Mouse (Mus musculus) gastrocnemius, postnatal 25 days (tissue): ENCODE results near the gene Fmnl3. TPM values are rescaled to one million over a fixed set of nuclear protein-coding genes. Genes with fewer than 3 reads are reported as not detected.

Experiments
- DNase-seq: peaks from one replicate; pipeline ENCODE4 v3.0.0; 2022
- total RNA-seq, 2 experiments: library from RNA; stranded (reverse); gene quantifications; 1 replicate in 1 of 2; 2 replicates in 1 of 2; pipeline ENCODE4 v1.2.3; 2021

Fmnl3 gene
- total RNA-seq, 2 experiments from 2014 or later, result 6.6 to 7.0 TPM

DNA sequence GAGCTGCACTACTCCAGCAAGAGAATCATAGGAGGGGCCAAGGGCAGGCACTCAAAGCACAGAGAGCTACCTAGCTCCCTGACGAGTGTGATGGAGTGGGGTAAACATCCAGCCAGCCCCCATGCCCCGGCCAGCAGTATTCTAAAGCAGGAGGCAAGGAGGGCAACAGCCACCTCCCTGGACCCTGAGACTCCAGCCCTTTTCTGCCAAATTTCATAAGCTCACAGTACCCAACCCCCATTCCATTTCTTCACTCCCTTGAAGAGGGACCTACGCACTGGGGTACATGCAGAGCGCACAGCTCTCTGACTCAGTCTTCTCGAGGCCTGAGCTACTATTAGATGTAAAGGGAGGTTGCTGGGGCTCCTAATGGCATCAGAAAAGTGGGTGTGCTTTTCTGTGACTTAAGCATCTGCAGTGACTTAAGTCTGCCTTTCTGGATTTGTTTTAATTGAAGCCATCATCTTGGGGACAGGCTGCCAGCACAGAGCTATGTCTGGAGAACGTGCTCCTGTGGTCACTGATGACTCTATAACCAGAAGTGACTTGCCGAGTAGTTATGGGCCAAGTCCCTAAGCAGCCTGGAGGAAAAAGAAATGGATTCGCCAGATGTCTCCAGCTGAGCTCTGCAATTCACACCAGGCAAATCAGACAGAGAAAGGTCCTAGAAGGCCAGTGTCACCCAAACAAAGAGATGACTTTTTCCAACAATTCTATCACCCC, 26.0 kb downstream of the Fmnl3 start:
- DNase-seq, result peak; percentile 58

DNA sequence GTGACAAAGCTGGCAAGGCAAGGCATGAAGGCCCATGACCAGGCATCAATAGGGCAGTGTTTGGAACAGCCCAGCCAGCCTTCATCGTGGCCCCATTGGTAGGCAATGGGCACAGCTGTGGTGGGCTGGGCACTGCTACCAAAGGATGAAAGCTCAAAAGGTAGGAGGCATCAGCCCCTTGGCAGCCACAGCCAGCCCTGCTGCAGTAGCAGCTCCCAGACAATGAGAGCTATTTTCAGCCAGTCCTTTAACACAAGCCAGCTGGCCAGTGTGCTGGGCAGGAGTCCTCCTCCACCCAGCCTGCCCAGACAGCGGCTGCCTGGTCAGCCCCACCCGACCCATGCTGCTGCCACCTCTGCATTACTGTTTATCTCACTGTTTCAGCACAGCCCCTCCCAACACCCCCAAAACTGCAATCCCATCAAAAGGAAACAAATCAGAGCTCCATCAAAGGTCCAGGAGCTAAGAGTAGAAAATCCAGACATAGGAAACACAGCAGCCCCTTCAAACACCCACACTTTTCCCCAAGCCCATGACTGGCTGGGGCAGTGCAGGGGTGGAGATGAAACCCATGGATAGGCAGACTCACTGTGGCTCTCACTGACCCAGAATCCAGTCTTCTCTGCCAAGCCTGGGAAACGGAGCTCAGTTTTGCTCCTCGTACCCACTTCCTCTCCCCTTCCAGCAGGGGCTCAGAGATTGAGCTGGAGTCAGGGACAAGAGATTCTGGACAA, 26.7 kb downstream of the Fmnl3 start:
- DNase-seq, result peak; percentile 78

DNA sequence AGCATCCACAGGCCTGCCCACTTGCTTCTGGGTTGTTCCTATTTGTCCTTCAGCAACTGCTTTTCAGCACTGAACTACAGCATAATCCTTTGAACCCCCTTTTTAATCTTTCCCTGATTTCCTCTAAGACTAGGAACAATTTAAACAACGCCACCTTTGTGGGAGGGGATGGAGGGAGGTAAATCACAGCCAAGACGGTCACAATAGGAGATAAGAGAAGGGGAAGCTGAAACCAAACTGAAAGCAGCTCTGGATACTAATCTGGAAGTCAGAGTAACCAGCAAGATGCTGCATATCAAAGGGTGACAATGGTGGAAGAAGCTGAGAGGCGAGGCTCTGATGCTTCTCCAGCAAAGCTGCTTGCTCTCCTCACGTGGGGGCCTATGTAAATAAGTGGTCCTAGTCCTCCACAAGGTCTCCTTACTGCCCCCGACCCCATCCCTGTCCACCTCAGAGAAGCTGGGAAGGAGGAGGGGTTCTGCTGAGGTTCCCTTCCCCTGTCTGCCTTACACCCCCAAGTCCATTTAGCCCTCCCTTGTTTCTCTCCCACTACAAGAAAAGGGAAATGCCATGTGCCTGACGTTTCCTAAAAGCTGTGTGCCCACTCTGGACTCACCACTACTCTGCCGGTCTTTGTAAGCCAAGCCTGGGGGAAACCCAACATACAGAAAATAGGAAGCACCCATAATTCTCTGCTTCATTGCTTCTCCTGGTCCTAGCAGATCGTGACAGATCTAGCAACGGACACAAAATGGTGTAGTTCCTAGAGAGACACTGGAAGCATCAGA, 27.9 kb downstream of the Fmnl3 start:
- no peak for DNase-seq

DNA sequence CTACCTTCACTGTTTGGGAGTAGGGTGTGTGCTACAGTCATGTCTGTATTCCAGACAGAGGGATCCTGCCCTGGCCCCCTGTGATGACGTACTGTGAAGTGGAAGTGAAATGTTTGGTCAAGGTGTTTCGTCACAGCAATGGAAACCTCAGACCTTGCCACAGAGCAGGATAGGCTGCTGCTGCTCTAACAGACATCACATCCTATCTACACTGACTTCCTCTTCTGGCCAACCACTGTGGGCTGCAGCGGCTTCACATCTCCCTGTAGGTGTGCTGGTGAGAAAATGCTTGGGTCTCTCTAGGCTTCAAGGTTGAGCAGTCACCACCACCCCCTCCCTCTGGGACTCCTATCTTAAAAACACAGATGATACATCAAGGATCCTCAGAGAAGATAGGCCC, 29.2 kb downstream of the Fmnl3 start:
- DNase-seq, result no peak

DNA sequence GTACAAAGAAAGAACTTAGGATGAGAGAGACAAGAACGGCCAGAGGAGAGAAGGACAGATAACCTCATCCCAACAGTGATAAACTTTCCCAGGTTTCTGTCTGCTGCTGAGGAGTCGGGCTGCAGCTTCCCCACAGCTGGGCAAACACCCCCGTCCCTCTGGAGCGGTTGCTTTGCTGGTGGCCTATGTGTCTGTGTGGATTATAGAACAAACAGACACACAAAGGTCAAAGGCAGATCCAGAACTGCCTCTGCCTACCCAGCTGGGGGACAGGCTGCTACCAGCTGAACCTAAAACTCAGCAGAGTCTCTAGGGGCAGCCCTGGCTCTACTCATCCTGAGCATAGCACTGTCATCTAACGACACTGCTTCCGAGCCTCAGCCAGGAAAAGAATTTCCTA, 30.6 kb downstream of the Fmnl3 start:
- no peak for DNase-seq

DNA sequence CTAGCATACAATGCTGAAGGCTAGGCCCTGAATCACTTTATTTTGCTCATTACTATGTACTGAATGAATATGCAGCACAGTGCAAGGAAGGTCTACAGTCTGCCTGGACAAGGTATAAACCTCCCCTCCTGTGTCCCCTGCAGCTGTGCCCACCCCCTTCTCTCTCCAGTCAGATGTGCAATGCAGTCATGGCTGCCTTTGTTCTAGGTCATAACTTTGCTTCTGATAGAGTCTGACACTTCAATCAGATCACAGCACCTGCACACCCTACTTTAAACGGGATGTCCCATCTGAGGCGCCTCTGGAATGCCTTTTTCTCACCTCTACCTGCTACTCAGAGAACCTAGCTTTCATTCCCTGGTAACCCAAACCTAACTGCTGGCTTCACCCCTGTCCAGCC, 31.4 kb downstream of the Fmnl3 start:
- DNase-seq, result no peak

DNA sequence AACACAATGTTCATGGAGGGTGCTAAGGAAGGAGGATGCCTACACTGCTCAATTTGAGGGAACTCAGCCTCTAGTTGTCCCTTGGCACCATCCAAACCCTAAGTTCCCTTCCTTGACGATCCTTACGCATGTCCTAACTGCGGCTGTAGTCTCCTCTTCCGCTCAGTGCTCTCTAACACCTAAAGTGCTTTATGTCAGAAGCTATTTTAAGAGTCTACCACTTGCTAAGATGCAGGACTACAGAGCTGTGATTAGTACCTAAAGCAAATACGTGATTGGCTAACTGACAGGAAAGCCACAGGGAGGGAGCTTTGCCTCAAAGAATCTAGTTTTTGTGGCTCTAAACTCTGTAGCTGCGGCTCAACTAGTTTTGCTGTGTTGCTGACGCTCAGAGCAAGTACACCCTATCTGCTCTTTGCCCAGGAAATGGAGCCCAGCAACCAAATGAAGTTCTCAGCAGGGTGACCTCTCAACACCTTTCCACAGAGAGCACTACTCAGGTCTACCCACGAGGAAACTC, 34.4 kb downstream of the Fmnl3 start:
- DNase-seq, result no peak

DNA sequence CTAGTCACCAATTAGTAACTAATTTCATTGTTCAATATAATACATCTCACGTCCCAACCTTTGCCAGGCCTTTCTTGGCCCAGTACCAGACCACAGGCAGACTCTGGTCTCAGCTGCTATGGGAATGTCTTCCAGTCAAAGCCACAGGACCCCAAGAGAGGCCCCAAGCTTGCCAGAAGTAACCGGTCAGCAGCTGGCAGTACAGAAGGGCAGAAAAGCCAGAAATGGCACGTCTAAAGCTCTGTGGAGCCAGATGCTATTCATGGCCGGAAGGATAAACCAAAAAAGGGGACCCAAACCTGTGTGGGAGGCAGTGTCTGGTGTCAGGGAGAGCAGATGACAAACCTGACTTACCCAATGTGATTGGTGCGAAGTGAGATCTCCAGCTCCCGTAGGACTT, 35.8 kb downstream of the Fmnl3 start:
- no peak for DNase-seq

DNA sequence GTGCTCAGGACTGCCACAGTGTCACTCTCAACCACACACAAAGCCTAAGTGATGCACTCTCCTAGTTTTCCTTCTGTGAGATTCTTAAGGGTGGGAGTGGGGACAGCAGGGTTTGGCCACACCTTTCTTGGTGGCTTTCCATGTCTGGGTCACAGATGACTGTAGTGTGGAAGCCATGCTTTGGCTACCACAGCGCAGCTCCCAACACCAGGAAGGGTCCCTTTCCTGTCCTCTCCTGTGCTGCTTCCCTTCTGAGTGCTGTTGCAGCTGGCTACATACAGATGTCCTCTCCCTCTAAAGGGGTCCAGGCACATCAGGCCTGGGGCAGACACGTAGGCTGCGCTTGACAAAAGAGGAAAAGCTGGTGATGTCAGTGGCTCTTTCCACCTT, 36.6 kb downstream of the Fmnl3 start:
- peak; percentile 52 for DNase-seq

DNA sequence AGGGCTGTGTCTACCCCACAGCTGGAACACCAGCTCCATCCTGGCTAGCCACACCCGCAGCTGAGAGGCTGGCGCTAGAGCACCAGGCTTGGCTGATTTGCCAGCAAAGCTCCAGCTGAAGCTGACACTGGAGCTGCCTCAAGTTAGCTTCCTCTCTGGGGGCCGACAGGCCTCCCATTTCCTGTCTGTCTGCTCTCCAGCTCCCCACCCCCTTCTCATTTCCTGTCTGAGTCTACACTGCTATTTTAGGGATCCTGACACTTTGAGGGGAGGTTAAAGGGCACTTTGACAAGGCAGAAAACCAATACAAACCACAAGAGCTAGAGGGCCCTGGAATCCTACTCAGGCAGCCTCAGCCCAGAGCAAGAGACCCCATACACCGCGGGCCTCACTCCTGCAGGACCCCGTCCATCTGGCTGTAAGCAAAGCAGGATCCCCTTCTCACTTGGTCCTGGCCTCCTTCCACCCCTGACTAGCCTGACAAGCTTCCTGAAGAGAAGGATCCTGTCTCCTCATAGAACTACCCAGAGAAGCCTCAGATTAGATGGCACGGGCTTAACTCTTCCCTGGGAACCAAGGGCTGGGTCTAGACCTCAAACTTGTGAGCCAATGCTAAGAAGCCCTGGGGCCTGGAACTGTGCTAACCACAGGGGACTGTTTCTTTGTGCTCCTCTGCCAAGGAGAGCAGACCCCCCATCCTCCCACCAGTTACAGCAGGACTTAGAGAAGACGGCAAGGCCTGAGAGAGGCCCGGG, 37.2 kb downstream of the Fmnl3 start:
- DNase-seq, result peak; percentile 86

DNA sequence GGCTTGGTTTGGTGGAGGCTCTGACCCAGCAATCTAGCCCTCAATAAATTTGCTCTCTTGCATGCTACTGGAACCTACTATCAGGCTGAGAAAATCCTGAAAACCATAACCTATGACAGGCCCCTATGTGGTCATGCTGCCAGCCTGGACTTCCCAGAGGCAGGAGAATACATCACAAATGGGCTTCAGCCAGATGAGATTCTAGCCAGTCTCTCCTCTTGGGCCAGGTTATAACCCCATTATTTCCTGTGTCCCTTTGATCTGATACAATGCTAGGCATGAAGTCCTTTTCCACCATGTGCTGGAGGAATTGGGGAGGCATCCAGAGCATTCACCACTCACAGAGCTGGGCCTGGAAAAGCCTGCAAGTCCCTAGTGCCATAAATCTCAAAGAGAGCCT, 38.2 kb downstream of the Fmnl3 start:
- DNase-seq, result no peak

DNA sequence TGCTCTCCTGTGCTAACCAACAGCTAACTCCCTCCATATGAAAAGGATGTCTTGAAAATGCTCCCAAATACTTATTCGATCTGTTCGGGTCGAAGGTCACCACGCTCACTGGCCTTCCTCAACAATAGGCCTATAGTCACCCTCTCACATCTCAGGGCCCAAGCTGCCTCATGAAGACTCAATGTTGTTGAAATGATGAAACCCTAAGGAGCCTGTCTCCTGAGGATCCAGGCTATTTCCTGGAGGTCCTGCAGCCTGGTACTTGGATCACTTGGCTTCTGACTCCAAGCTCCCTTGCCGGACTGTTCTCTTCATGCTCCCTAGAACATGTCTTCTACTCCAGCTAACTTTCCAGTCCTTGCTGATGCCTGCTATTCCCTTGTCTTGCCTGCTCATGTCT, 38.9 kb downstream of the Fmnl3 start:
- DNase-seq, result no peak

DNA sequence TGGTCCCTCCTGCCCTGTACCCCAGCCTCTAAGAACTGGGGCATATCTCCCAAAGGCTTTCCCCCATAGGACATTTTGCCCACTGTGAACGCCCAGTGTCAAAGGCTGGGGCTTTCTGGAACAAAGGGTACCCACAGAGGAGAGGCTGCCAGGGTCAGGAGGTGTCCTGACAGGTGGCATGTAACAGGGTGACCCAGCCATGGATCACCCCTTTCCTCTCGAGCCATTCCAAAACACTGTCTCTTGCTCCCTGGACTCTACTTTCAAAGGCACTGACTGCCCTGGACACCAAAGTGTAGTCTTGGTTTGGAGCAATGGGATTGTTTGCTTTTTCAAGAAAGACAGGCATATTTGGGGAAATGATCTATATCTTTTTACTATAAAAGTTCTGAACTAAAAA, 40.0 kb downstream of the Fmnl3 start:
- DNase-seq, result no peak

DNA sequence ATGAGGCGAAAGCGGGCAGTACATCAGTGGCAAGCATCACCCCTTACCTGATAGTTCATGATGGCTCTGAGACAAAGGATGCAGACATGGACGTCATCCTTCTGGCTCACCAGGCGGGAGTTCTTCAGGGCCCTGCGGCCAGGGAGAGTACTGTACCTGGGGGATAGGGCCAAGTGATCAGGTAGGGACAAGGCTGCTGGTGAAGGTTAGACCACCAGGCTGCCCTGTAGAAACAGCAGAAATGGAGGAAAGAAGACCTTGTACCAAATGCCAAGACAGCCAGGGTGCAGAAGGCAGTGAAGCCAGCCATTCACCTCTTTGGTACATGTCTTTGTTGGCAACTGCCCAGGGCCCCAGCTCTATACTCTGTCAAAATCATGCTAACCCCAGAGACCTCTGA, 42.3 kb downstream of the Fmnl3 start:
- DNase-seq, result no peak

DNA sequence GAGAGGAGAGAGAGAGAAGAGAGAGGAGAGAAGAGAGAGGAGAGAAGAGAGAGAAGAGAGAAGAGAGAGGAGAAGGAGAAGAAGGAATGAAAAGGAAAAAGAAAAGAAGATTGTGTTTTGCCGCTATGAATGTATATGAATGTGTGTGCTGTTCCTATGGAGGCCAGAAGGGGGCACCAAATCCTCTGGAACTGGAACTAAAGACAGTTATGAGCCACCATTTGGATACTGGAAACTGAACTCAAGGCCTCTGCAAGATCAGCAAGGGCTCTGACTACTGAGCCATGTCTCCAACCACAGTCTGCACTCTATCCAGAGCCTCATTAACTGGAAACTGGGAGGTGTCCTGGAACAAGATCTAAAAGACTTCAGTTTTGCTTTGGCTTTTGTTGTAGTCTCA, 43.3 kb downstream of the Fmnl3 start:
- no peak for DNase-seq

DNA sequence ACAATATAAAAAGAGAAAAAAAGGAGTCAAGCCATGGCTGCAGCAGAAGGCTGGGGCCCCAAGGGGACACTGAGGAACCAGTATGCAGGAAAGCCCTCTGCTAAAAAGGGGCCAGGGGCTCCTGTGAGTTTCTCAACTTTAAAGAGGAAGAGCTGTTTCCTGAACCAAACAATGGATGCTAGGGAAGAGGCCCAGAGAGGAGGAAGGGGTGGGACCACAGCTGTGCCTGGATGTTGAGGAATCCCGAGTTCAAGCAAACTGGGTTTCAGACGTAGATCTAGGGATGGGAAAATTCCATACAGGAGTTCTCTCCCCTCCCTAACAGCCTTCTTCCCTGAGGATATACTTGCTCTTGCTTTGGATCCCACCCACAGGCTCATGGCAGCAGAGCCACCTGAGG, 43.9 kb downstream of the Fmnl3 start:
- DNase-seq, result no peak

DNA sequence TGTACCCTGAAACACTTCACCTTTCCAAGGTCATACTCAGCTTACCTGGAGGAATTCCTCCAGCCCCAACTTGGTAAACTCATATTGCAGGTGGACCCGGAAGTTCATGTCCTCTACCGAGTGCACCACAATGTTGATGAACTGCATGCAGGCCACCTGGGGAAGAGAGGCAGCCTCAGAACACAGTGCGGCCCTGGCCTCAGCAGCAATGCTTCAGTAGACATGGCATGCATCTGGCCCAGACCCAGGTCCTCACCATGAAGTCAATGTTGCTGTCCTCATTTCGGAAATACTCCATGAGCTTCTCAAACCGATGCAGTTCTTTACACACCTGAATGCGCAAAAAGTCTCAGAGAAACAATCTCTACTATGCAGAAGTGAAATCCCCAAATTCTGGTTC, 44.7 kb downstream of the Fmnl3 start:
- DNase-seq, result no peak

DNA sequence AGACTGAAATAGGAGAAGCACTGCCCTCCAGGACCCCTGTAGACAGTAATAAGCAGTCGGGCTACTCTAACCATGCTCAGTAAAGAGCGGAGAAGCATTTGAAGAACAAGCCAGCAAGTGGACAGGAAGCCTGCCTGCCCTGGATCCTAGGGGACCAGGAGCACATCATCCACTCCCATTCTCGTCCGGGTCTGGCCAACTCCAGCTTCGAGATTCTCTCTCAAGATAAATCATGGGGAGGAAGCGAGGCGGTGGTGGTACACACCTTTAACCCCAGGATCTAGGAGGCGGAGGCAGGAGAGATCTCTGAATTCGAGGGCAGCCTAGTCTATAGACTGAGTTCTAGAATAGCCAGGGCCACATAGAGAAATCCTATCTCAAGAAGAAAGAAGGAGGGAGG, 46.1 kb downstream of the Fmnl3 start:
- no peak for DNase-seq

DNA sequence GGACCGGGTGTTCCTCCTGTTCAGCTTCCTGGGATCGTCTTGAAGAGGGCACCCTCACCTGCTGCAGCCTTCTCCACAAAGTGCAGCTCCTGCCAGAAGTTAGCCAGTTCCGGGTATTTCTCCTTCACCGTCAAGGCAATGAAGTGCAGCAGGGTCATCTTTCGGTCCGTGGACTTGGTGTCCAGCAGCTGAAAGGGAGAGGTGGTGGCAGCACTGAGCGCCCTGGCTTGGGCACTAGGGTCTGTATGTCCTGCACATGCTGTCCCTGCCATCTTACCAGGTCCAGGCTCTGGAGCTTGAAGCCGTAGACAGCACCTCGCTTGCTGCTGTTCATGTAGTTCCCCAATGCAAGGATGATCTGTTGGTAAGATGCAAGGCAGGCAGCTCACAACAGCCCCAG, 49.3 kb downstream of the Fmnl3 start:
- no peak for DNase-seq

DNA sequence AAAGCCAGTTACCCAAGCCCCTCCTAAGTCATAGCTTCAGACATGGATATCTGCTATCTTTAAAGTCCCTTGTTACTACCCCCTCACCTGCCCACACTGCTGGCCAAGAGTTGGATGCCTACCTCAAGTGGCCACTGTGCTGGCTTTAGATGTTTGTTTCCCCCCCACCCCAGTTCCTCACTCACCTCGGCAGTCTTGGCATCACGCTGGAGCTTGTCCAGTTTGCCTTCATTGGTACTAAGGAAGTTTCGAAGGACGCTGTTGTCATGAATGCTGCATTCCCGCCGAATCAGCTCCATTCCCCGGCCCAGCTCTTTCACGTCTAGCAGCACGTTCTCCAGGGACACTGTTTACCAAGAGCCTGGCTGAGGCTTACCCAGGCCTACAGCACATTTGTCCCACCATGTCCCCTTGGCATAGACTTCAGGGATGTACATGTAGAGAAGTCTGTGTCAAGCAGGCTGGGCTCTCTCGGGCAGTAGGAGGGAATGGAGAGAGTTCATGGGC, 50.1 kb downstream of the Fmnl3 start:
- no peak for DNase-seq

DNA sequence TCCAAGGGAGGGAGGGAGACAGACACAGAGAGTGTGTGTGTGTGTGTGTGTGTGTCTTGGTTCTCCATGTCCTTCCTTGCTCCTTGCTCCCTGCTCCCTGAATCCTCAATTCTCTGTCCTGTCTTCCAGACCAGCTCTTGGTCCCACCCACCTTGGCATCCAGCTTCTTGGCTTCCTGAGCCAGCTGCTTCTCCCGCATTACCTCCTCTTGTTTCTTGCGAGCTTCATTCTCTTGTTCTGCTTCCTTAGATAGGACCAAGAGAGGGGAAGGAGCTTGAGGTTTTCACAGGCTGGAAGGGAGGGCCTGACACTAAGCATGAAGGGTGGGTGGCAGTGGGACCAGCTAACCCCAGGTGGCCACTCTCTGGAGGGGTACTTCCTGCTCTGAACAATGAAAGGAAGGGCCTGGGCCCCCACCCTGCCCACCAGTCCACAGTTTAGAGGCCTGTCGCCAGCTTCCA, 50.8 kb downstream of the Fmnl3 start:
- no peak for DNase-seq

DNA sequence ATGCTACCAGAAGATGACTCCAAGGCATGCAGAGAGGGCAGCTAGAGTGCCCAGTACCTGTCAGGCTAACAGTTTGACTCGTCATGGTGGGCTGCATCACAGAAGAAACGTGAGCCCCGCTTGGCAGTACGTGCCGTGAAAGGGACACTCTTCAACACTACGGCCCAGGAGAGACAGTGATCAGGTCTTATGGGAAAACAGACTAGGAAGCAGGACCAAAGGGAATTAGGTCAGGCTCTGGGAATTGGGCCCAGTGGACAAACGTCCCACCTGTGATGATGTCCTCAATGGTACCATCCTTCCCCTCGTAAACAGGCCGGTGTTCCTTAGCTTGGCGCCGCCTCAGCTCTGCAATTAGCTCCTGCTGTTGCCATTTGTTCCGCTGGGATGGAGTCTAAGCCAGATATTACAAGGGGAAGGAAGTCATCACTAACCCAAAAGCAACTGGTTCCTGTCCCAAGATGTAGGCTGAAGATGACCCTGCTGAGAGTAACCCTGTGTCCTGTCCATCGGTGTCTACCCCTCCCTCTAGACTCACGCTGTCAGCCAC, 51.3 kb downstream of the Fmnl3 start:
- DNase-seq, result no peak
